In genomic region chr3:55600286-55600685, GRCm38 (mm10) we compare ENCODE assay signal across 8 mouse cellular contexts.
A peak's percentile ranks its signal among the peaks of the same experiment; 100 is the strongest.
DNase-seq lines count a peak whose midpoint lies in the region; ATAC-seq and TF ChIP-seq lines count a peak whose summit lies in the region.

No protein-coding gene starts in this region.

- no peak for DNase-seq in forebrain, embryonic 10.5 days (ENCODE audit: extremely low spot score, low spot score)
- DNase-seq in forebrain, embryonic 14.5 days (ENCODE audit: low spot score) = no peak
- peak; percentile 57 for DNase-seq in 416B (ENCODE audit: low read depth)
- DNase-seq in embryonic facial prominence, embryonic 14.5 days (ENCODE audit: low spot score) = peak; percentile 87
- no peak for DNase-seq in hindbrain, postnatal 0 days (ENCODE audit: low spot score)
- peak; percentile 84 for DNase-seq in skeletal muscle tissue, adult 2 months (ENCODE audit: low read depth, low spot score)
- DNase-seq in embryo, embryonic 11 days = no peak
- no peak for DNase-seq in right cerebral cortex, postnatal 4 days

- H3K9ac ChIP-seq in forebrain, embryonic 14.5 days (ENCODE audit: low read length) = no peak overlapping the region
- H3K9ac ChIP-seq in embryonic facial prominence, embryonic 14.5 days (ENCODE audit: low read depth, low read length) = no peak overlapping the region
- no peak overlapping the region for H3K9ac ChIP-seq in hindbrain, postnatal 0 days (replicated peaks; ENCODE audit: low read length)

- no peak for TF ChIP-seq CTCF in hindbrain, postnatal 0 days (IDR thresholded peaks at IDR 0.05; ENCODE audit: low read depth)

- H3K4me2 ChIP-seq in forebrain, embryonic 14.5 days (ENCODE audit: low read length) = no peak overlapping the region
- no peak overlapping the region for H3K4me2 ChIP-seq in embryonic facial prominence, embryonic 14.5 days (ENCODE audit: low read depth, low read length)
- H3K4me2 ChIP-seq in hindbrain, postnatal 0 days (ENCODE audit: low read depth, low read length) = no peak overlapping the region

- peak overlapping the region; percentile 16; the same call in 1 of the 2 replicates for H3K27ac ChIP-seq in forebrain, embryonic 10.5 days
- H3K27ac ChIP-seq in forebrain, embryonic 14.5 days (ENCODE audit: low read depth, low read length) = no peak overlapping the region
- H3K27ac ChIP-seq in embryonic facial prominence, embryonic 14.5 days (replicated peaks; ENCODE audit: low read depth, low read length) = peak overlapping the region; percentile 76
- no peak overlapping the region for H3K27ac ChIP-seq in hindbrain, postnatal 0 days

- H3K36me3 ChIP-seq in forebrain, embryonic 10.5 days (replicated peaks) = no peaks in the 10 kb centered on the region
- H3K36me3 ChIP-seq in forebrain, embryonic 14.5 days (ENCODE audit: control insufficient read depth, insufficient read depth, low read length) = no peaks in the 10 kb centered on the region
- no peaks in the 10 kb centered on the region for H3K36me3 ChIP-seq in embryonic facial prominence, embryonic 14.5 days (ENCODE audit: control insufficient read depth, insufficient read depth, low read length)
- H3K36me3 ChIP-seq in hindbrain, postnatal 0 days (ENCODE audit: insufficient read depth, low read length) = no peaks in the 10 kb centered on the region

- H3K27me3 ChIP-seq in forebrain, embryonic 10.5 days (ENCODE audit: poor library complexity, severe bottlenecking) = no peaks in the 10 kb centered on the region
- no peaks in the 10 kb centered on the region for H3K27me3 ChIP-seq in forebrain, embryonic 14.5 days (replicated peaks; ENCODE audit: control insufficient read depth, insufficient read depth, low read length)
- H3K27me3 ChIP-seq in embryonic facial prominence, embryonic 14.5 days (replicated peaks; ENCODE audit: control insufficient read depth, insufficient read depth, low read length) = no peaks in the 10 kb centered on the region
- no peaks in the 10 kb centered on the region for H3K27me3 ChIP-seq in hindbrain, postnatal 0 days (ENCODE audit: insufficient read depth, low read length)

- H3K4me3 ChIP-seq in forebrain, embryonic 10.5 days = no peak overlapping the region
- H3K4me3 ChIP-seq in forebrain, embryonic 14.5 days (ENCODE audit: low read depth, low read length) = no peak overlapping the region
- no peak overlapping the region for H3K4me3 ChIP-seq in embryonic facial prominence, embryonic 14.5 days (ENCODE audit: low read depth, low read length)
- no peak overlapping the region for H3K4me3 ChIP-seq in hindbrain, postnatal 0 days (ENCODE audit: low read length)

- peaks cover 18% of the 10 kb centered on the region for H3K4me1 ChIP-seq in forebrain, embryonic 10.5 days
- no peaks in the 10 kb centered on the region for H3K4me1 ChIP-seq in forebrain, embryonic 14.5 days (ENCODE audit: control insufficient read depth, insufficient read depth, low read length)
- H3K4me1 ChIP-seq in embryonic facial prominence, embryonic 14.5 days (ENCODE audit: control insufficient read depth, insufficient read depth, low read length) = peaks cover 22% of the 10 kb centered on the region; the same call in 1 of the 2 replicates
- no peaks in the 10 kb centered on the region; the same call in 1 of the 2 replicates for H3K4me1 ChIP-seq in hindbrain, postnatal 0 days (ENCODE audit: insufficient read depth, low read length)

- ATAC-seq in forebrain, embryonic 14.5 days = no peak
- peak; percentile 80; the same call in 1 of the 2 replicates for ATAC-seq in embryonic facial prominence, embryonic 14.5 days (ENCODE audit: low read depth)
- peak; percentile 40; the same call in 1 of the 2 replicates for ATAC-seq in hindbrain, postnatal 0 days

- H3K9me3 ChIP-seq in forebrain, embryonic 10.5 days = no peaks in the 10 kb centered on the region
- H3K9me3 ChIP-seq in forebrain, embryonic 14.5 days (replicated peaks; ENCODE audit: control insufficient read depth, low read length) = no peaks in the 10 kb centered on the region
- no peaks in the 10 kb centered on the region for H3K9me3 ChIP-seq in embryonic facial prominence, embryonic 14.5 days (ENCODE audit: control insufficient read depth, low read length)
- H3K9me3 ChIP-seq in hindbrain, postnatal 0 days (ENCODE audit: low read length) = no peaks in the 10 kb centered on the region

- 84% methylated on average over 2 of the region's 2 CpGs for WGBS in forebrain, embryonic 10.5 days
- 88% methylated on average over 2 of the region's 2 CpGs for WGBS in forebrain, embryonic 14.5 days
- 68% methylated on average over 2 of the region's 2 CpGs for WGBS in embryonic facial prominence, embryonic 14.5 days
- WGBS in hindbrain, postnatal 0 days = 83% methylated on average over 2 of the region's 2 CpGs

Comparison
In these comparisons a context has a peak if more than half of its experiments do, and no peak if none do; other contexts are left out.
1. H3K27ac ChIP-seq: peak in forebrain, embryonic 10.5 days (single experiment) and embryonic facial prominence, embryonic 14.5 days (single experiment); none in forebrain, embryonic 14.5 days (single experiment) and hindbrain, postnatal 0 days (single experiment).
2. DNase-seq: peak in 416B (single experiment), embryonic facial prominence, embryonic 14.5 days (single experiment) and skeletal muscle tissue, adult 2 months (single experiment); none in forebrain, embryonic 10.5 days (single experiment), forebrain, embryonic 14.5 days (single experiment), hindbrain, postnatal 0 days (single experiment), embryo, embryonic 11 days (single experiment) and right cerebral cortex, postnatal 4 days (single experiment).